Mouse (Mus musculus) spleen, postnatal 14 days (tissue): ENCODE results near the gene Ube2n.

Experiments
- DNase-seq, 2 experiments: peaks; one replicate each; pipeline ENCODE4 v3.0.0; 2021 to 2022; ENCODE audit warnings: low spot score in 2 of 2

Ube2n gene

DNA sequence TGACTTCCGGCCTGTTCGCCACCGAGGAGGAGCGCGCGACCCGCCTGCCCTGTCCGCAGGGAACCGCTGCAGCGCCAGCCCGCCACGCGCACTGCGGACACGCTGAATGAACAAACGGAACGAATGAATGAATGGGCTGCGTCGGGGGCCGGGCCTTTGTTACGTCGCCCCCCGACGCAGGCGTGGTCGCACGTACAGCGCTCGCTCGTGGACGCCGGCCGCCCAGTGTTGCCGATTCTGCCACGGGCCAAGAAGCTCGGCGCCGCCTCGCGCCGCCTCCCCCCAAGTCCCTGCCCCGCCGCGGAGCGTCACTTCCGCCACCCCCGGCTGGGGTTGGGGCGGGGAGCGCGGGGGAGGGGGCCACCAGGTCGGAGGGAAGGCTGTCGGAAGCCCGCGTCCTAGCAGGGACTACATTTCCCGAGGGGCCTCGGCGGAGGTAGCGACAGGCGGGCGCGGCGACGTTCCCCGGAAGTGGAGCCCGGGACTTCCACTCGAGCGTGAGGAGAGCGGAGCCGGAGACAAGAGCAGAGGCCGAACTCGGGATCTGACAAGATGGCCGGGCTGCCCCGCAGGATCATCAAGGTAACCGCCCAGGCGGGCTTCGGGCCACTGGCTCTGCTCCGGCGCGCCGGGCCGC, at the start of gene Ube2n:
Gene Ube2n, plus strand, starts transcription at position 490 of the 637 bp plus-strand sequence.
- DNase-seq = peak; percentile 86 to 89

GRCm38 (mm10) chr10:95465485-95465896, 49.5 kb upstream of the Ube2n start:
- no peak for DNase-seq

DNA sequence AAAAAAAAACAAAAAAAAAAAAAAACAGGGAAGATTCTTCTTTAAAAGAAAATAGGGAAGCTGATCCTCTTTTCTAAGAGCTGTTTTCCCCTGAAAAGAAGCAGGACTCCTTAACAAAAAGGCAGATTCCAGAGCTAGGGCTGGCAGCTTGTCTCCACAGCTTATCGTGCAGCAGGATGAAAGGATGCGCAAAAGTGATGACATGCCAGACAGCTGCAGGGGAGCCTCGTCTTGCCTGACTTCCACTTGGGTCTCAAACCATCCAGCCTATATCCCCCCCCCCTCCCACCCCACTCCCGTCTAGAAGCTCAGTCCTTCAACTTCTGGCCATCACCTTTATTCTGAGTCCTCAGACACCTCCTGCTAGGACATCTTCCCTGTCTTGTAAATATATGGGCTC, 46.1 kb upstream of the Ube2n start:
- DNase-seq = no peak

- DNase-seq = no peak
Measured at GRCm38 (mm10) chr10:95471186-95471585, 43.8 kb upstream of the Ube2n start.

DNA sequence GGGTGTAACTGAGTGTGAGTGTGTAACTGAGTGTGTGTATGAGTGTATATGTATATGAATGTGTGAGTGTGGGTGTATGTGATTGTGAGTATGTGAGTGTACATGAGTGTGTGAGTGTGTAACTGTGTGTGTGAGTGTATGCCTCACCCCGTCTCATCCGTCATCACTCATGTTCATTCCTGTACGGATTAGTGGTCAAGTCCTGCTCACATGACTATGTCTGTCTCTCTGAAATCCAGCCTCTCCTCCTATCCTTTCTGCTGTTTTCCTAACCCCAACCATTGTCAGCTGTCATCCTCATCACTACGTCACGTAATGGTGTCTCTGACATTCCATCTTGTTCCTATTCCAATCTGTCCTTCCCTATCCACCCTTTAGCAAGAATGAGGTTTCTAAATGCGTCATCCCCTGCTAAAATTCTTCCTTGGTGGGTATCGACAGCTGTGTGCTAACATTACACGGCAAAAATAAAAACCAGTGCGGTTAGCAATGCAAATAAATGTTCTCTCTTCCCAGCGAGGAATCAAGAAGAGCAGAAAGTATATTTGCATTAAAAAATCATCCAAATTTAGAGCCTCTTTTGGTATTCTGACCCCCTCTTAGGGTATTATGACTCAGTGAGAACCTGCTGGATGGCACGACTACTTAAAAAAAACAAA, 42.9 kb upstream of the Ube2n start:
- DNase-seq = no peak

DNA sequence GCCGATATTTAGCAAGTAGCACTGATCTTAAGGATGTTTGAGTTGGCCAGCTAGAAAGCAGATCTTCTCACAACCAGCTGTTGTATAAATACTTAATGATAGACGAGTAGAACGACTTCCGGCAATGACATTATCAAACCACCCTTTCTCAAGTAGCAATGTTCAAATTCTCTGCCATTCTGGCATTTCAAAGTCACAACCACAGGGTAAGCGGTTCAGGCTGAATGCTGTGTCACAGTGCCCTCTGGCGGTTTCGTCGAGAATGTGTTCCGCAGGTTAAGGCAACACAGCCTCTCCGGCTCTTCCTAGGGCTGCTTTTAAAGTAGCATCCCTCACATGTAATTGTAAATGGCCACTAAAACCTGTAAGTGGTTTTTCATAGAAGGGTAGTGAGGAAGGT, 39.0 kb upstream of the Ube2n start:
- DNase-seq = peak; percentile 56 to 77

DNA sequence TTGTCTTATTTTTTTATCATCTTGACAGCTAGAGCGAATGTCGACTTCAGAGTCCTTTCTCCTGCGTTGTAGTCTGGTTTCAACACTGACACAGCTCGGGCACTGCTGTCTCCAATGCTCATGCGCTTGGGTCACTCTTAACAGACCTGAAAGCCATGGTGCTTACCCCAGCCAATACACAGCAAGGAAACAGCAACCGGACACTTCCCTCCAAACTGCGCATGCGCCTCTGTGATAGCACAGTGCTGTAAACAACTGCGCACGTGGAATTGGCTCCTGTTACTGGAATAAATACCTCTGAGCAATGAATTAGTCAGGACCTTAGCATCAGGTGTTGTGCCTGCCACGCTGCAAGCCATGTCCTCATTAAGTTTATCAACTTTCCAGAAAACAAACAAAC, 37.4 kb upstream of the Ube2n start:
- DNase-seq = no peak

GRCm38 (mm10) chr10:95489653-95490052, 25.3 kb upstream of the Ube2n start:
- no peak for DNase-seq

GRCm38 (mm10) chr10:95494268-95494667, 20.7 kb upstream of the Ube2n start:
- no peak for DNase-seq

DNA sequence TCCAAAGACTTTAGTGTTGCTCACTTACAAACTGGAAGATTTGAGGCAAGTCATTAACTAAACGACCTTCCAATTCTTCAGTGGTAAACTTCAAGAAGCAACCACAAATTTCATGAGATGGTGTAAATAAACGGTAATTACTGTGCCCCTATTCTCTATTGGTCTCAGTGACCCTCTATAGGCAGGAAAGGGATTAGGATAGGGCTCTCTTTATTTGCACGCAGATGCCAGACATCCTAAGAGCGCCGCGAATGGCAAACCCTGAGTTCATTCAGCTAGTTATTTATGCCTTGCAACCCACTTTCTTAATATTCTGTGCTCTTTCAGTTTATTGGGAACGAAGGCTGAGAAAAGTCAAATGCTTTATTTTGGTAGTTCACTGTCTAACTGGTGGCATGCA, 13.9 kb upstream of the Ube2n start:
- no peak for DNase-seq

GRCm38 (mm10) chr10:95501463-95502081, 13.4 kb upstream of the Ube2n start, which contains the start of gene Mrpl42:
TSS of gene Mrpl42 (minus strand) at chr10:95501940.
- DNase-seq = peak; percentile 62 to 80

- no peak for DNase-seq
Measured at GRCm38 (mm10) chr10:95503443-95504235, 11.3 kb upstream of the Ube2n start.

- DNase-seq = no peak
Measured at GRCm38 (mm10) chr10:95504341-95504740, 10.6 kb upstream of the Ube2n start.

DNA sequence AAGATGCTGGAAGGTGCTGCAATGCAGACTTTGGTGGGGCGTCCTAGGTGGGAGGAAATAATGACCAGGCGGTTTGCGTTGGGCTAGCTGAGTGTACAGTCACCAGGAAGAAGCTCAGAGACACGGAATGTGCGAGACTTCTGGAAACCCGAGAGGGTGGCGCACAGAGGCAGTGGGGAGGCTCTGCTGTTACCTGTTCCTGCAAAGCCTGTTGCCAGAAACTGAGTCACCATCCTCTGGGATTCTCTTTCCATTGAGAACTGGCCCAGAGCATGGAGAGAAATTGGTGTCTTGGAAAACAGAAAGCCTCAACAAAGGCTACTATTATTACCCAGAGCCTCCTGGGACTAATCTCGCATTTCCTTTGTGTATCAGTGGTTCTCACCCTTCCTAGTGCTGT, 6.8 kb upstream of the Ube2n start:
- DNase-seq = no peak

GRCm38 (mm10) chr10:95508793-95509192, 6.2 kb upstream of the Ube2n start:
- no peak for DNase-seq

- DNase-seq = no peak
Measured at GRCm38 (mm10) chr10:95509263-95509662, 5.7 kb upstream of the Ube2n start.

- DNase-seq = no peak
Measured at GRCm38 (mm10) chr10:95512635-95513034, 2.3 kb upstream of the Ube2n start.

GRCm38 (mm10) chr10:95513768-95514556, 983 bp upstream of the Ube2n start:
- no peak for DNase-seq

- peak; percentile 32 to 40 for DNase-seq
Measured at GRCm38 (mm10) chr10:95515293-95515931, 467 bp downstream of the Ube2n start.

GRCm38 (mm10) chr10:95517656-95518055, 2.7 kb downstream of the Ube2n start:
- no peak for DNase-seq
